Mouse (Mus musculus) thymus, postnatal 36 days (tissue): ENCODE measurements at regions not wholly inside any gene's neighbourhood (a gene's known extent, or its start where the extent isn't known, plus 50 kb on each side); places are given as distances from the start of the nearest gene placed in this dataset.
"Not testable (repeated sequence)": the region's sequence is repeated elsewhere in the genome, so short reads cannot be mapped to it uniquely, and the experiment has no call there.

Experiments
- DNase-seq, 2 experiments: peaks; one replicate each; pipeline ENCODE4 v3.0.0; 2022; ENCODE audit warnings: mixed read lengths in 2 of 2

DNA sequence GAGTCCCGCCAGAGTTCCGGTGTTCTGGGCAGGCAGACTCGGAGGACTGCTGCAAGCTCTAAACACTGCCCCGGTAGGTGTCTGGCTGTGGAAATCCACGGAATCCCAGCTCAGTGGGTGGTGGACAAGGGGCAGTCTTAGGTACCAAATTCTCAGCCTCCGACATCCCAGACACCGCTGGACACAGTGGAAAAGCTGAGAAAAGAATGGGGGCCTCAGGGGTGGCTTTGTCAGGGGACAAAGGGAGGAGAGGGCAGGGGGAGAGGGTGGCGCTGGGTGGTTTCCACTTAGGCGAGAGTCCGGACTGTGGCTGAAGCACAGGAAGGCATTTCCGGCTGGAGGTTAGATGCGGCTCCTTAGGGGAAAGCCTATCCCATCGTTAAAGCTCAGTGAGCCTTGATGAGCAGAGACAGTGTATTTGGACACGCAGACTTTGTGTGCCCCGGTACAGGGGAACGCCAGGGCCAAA is 217.5 kb upstream of the Zpld1 start:
- no peak for DNase-seq

DNA sequence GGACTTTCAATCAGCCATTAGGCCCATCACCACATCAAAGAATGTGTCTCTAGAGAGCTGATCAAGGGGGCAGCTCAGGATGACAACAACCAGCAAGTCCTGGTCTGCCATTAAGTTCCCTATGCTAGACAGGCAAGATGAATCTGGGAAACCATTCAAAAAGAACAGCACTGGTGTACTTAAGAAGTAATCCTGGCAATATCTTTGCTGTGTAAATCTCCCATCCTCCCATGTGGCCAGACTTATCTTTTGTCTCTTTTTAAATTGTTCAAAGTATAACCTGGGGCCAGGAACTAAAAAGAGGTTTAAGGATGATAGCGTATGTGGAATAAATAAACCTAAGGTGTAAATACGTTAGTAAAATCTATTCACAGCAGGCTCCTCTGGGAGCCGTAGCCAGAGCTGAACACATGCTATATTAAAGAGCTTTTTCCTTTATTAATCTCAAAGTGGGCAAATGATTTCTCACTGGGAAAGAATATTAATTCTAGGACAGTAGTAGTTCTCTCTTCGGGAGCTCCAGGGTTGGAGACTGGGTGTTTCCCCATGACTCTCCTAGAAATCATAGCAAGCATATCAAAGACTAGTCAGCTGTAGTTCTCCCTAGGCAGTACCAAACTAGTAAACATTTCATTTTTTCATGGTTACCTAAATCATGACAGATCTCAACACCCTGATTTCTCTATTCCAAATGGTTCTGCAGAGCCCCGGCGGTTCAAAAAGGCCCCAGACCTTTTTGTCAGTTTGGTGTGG is 216.8 kb upstream of the Zpld1 start:
- no peak for DNase-seq

DNA sequence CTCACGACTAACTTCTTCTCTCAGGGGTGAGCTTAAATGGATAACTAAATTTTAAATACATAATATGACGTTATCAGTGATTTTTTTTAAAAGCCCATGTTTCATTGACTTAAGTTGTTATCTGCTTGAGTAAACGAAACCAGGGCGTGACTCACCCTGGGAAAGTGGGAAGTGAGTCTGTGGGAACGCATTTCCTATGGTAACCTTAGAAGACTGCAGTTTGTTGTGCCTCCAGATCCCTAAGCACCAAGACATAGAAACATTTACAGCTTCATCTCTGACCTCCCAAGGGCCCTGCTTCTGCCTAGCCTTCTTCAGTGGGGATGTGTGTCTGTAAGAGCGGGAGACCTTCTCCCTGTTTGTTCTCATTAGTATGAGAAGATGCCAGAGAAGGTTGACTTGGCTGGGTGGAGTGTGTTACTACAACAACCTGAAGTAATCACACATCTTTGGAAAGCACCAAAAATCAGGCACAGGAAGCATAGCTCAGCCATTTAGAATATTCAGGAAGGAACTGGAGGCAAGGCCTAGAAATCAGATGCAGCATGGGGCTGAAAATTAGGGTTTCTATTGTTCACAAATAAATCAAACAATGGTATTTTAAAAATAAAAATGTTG is 207.1 kb upstream of the Zpld1 start:
- no peak for DNase-seq

DNA sequence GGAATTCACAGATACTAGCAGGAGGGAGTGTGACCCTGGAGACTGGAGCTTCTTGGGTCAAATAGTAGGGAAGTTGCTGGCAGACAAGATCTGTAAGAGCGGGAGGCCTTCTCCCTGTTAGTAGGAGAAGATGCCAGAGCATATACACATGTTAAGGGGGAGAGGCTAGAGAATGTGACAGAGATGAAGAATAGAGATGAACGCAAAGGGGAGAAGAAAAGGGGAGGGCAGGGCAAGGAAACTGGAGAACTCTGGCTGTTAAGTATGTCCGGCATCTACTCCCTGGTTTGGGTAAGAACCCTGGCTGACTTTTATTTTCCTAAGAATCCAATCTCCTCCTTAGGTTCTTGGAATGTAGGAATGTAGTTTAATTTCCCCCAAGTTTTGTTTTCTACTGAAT is 206.5 kb upstream of the Zpld1 start:
- DNase-seq, result no peak

DNA sequence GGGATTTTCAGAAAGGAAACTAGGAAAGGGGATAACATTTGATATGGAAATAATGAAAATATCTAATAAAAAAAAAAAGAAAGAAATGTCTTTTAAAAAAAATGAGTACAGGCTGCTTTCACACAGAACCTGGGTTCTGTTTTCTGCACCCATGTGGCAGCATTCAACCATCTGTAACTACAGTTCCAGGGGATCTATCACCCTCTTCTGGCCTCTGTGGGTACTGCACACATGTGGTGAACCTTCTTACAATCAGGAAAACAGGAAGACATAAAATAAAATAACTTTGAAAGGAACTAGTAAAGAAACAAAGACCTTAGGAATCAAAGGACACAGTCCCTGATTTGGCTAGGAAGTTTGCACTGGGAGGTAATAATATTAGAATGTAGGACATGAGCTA is 205.5 kb upstream of the Zpld1 start:
- peak; percentile 15 to 24 for DNase-seq

DNA sequence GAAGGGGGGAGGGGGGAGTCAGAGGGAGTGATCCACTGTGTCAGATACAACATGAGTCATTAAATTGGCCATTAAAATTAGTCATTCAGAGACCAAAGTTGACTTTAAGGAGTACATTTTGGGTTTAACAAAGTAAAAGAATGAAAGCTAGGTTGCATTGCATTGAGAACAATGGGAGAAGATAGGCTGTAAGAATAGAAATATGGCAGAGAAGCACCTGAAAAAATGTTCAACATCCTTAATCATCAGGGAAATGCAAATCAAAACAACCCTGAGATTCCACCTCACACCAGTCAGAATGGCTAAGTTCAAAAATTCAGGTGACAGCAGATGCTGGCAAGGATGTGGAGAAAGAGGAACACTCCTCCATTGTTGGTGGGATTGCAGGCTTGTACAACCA is 202.0 kb upstream of the Zpld1 start:
- DNase-seq, result not testable (repeated sequence)

DNA sequence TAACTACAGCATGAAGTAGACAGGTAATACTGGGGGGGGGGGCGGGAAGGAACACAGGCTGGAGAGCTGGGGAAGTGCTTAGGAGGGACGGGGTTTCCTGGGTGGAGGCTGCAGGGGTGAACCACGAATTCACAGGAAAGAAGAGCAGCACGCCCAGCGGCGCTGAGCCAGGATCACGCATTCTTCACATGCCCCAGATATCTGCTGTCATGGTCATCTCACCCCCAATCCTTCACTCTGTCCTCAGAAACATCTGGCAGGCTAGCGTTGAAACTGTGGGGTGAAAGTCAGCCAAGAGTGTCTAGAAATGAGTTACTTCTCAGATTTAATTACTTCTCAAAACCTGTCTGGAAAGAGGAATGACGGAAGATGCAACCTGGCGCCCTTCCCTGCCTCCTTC is 197.3 kb upstream of the Zpld1 start:
- DNase-seq, result no peak

DNA sequence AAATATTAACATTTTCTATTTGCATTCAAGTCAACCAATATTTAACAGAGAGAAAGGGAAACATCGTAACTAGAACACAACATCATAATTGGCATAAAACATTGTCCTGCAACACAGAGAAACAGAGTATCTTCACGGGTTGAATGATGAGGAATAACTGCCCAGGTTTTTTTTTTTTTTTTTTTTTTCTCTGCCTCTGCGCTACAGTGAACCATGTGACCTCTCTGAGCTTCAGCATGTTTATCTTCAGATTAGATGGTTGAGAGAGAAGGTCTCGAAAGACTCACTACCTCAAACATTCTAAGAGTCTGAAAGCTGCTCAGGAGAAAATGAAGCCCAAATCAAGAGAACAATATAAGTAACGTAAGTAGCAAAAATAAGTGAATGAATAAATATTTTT is 196.4 kb upstream of the Zpld1 start:
- no peak for DNase-seq

DNA sequence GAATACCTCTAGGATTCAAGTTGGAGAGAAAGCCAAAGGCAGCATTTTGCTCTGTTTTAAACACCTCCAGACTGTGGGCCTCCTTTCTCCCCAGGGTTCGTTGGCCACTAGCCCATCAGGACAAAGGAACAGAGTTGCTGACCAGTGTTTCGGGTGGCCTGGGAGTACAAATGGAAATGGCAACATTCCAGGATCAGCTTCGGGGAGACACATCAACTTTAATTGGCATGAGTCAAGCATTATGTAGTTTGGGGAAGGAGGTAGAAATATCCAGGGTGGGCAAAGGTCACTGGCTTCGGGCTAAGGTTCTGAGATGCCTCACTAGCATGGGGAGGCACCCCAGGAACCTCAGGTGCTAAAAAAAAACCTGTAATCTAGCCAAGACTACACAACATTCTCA is 194.3 kb upstream of the Zpld1 start:
- no peak for DNase-seq

DNA sequence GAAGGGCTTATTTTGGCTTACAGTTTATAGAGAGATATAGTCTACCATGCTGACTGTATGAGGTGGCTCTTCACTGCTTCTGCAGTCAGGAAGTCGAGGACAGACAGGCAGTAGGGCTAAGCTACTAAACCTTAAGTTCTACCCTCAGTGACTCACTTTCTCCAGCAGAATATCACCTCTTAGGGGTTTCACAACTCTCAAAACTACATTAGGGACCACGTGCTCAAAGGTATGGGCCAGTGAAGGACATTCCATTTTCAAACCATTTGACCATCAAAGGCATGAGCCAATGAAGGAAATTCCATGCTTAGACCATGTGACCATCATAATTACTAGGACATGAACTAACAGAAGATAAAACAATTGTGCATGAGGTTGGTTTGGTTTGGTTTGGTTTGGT is 186.6 kb upstream of the Zpld1 start:
- no peak for DNase-seq

DNA sequence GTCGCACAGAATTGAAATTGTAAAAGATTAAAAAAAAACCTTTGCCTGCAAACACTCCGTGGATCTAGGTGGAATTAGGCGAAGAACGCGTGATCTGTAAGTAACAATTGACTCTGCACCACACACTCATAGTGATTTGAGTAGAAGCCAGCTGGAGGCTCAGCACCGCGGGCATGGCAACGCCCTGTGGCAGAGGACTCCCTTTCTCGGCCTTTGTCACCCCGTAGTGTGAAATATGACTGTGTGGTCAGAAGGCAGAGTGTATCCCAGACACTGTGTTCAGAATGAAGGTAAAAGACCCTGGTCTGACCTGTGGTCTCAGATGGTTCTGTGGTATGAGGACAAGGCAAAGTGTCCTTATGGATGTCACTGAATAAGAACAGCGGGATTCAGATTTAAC is 183.0 kb upstream of the Zpld1 start:
- no peak for DNase-seq

DNA sequence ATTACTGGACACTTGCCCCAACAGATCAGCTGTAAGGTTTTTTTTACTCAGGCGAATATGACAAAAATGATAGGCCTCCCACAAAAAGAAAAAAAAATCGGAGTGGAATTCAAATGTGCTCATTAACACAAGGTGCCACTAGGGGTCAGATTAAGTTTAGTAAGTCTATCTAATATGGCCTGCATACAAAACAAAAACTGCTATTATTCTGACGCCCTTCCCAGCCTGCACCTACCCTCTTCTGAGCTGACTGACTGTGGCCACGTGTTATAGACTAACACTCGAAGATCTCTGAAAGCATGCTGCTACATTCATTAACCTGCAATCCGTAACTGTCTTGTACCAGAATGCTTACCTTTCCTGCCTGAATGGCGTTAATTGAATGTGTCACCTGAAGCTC is 182.5 kb upstream of the Zpld1 start:
- DNase-seq, result no peak

DNA sequence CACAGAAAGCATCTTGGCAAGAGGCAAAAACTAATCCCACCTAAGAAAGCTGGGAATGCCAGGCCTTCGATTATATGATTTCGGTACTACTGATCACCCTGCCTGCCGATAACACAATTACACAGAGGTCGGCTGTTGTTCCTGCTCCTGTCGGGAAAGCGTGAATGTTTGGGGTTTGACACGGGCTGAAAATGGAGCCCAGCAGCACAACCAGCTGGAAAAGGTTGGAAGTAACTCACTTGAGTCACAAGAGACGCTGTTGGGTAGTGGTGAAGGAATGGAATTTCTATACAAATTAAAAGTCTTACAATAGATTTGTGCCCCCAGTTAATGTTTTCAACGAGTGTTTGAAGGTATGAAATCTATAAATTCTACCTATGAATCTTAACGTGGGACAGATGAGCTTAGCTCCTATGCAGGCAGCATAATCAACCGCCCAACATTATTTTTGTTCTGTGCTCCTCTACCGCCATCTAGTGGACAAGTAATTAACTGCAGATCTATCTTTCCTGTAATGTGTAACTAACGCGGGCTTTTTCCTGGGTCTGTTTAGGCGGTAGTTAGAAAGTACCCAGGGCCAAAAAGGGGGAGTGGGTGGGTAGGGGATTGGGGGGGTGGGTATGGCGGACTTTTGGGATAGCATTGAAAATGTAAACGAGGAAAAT is 178.9 kb upstream of the Zpld1 start:
- no peak for DNase-seq

DNA sequence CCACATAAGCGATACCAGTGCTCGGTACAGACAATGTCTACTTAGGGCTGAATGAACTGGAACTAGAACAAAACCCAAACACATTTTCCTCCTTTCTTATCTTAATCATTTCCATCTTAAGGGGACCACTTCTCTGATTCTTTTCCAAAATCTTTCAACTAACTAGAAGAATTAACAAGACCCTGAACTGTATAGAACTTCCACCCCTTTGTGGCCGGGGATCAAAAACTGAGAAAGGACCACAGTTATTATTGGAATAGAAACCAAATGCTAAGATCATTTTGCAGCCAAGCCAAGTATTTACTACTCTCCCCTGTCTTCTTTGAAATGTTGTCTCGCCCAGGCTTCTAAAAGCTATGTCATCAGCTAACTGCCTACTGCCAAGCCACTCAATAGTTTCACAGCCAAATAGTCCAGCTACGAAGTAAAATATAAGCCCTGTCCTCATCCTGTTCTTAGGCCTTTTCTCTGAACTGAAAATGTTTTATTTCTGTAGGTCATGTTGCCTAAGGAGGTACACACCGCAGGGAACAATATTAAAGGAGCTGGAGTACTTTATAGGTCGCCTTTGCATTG is 177.3 kb upstream of the Zpld1 start:
- no peak for DNase-seq

DNA sequence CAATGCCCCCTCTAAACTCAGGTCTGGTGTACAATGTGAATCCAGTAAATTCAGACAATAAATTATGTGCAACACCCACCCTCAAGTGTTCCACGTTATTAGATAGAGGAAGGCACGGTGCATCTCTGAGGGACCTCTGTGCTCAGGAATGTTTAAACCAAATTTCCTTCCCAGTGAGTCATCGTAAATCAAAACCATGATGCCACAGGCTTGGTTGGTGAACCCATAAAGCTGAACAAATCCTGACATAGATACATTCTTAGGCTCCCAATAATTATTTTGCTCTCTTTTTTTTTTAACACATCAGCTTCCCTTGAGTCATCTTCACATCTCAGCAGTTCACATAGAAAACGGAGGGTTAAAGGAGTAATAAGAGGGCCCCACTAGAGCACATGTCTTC is 173.6 kb upstream of the Zpld1 start:
- DNase-seq, result no peak

DNA sequence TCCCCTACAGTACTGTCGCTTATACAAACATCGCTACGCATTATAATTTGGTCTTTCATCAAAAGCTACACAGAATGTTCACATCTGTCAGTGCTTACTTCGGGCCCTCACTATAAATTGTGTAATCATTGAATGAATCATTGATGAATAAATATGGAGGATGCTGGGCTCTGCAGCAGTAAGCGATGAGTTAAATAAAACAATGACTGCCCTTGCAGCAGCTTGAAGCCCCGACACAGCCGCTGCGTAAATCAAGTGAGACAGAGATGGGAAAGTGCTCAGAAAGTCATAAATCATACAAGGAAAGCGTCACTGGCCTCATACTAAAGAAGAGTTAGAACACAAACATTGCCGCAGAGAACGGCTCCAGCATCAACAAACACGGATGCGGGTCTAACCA is 172.9 kb upstream of the Zpld1 start:
- no peak for DNase-seq

DNA sequence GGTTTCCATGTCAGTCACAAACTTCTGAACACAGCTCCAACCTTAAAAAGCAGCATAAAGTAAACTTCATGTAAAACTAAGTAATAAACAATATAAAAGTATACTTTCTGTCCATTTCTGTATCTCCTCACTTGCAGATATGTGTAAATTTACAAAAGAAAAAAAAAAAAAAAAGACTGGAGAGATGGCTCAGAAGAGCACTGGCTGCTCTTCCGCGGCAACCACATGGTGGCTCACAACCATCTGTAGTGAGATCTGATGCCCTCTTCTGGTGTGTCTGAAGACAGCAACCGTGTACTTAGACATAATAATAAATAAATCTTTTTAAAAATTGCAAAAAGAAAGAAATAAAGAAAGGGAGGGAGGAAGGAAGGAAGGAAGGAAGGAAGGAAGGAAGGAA is 171.9 kb upstream of the Zpld1 start:
- DNase-seq, result no peak

DNA sequence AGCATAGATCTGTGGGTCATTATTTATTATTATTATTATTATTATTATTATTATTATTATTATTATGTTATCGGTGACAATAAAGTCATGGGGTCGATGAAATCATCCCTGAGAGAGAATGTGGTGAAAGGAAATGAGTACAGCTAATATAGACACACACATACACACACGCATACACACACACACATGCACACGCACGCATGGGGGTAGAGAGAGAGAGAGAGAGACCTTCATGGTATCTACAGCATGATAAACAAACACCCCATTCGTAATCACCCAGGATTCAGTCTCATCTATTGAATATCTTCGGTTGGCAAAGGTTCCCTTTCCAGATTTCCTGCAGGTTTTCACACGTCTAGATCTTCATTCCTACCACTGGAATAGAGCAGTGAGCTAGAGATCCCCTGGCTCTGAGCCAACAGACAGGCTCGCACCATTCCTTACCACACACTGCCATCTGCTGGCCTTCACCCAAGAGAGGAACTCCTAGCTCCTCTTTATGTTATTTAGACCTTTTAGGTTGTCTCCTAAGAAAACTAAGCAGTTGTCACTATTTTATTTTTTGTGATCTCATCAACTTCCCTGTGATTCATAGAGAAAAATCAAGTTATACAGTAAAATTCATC is 171.2 kb upstream of the Zpld1 start:
- peak; percentile 33 to 38 for DNase-seq

DNA sequence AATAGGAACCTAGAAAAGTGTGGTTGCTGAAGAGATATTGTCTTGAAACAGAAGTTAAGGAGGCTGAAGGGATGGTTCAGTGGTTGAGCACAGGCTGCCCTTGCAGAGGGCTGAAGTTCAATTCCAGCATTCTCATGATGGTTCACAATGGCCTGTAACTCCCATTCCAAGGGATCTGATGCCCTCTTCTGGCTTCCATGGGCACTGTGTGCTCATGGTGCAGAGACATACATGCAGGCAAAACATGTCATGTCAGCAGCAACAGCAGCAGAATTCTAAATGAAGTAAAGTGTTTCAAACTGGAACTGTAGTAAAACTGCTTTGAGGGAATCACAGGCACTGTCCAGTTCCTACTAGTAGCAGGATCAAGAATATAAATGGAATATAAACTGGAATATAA is 162.7 kb upstream of the Zpld1 start:
- no peak for DNase-seq

DNA sequence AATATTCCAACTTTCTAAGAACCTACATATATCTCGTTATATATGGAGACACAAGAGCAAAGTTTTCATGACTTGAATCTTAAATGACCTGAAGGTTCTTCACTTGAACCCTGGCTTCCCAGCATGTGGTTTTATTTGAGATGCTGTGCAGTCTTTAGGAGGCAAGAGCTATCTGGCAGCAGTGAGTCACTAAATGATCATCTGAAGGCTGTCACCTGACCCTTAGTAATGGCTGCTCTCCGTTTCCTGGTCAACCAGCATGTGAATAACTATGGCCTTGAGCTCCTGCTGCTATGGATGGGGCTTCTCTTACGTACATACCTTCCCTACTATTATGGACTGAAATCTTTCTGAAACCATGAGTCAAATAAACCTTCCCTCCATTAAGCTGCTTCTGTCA is 149.8 kb upstream of the Zpld1 start:
- no peak for DNase-seq

DNA sequence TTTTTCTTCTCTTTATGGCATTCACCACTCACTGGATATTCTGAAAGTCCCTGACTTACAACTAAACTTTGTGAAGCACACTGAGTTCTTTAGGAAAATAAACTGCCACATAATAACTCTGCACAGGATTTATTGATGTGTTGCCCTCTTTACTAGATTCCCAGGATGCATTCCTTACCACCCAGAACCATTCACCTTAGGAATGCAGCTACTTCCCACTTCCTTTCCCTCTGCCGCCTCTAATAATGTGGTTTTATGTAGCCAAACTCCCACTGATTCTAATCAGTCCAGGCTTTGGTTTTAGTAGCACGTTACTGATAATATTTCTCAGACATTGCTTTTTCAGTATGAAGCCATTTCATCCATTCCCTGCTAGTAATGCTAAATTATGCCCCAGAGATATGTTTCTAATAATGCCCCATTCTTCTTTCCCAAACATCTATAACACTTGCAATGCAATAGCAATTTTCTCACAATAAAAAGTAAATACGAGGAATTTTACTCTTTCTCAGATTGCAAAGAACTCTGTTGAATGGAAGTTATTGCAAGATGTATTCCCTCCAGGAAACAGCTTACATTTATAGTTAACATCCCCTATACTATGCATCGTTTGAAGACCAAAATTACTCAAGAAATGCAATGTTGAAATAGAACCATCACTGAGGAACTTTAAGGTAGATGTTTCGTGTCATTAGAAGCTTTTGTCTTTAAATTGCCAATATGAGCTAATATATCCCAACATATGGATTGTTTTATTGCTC is 145.2 kb upstream of the Zpld1 start:
- DNase-seq, result no peak

DNA sequence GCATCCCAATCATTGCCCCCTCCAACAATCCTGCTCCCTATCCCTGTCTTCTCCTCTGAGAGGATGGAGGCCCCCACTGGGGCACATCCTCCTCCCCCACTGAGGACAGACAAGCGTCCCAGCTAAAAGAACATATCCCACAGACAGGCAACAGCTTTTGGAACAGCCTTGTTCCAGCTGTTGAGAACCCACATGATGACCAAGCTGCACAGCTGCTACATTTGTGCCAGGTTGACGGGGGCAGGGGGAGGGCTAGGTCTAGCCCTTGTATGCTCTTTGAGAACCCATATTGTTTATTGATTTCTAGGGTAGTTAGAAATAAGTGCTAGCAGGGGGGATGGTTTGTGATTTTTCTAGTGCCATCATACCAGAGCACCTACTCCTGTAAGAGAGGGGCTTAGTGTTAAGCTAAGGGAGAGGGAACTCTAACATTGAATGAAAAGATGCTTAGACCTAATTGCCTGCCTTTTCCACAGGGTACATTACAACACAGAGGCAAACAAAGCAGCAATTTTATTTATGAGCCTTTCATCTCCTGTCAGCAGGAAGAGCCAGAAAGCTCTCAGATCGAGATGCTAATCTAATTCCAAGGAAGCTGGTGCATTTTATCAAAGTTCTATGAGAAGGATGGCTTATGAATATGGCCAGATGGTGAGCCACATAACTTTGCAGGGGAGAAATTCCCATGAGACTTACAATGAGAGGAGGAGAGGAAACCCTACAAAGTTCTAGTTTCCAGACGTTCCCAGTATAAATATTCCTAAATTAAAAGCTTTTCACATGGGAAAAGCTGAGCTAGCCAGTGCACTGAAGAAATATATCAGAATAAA is 137.6 kb upstream of the Zpld1 start:
- DNase-seq, result no peak
